Mouse (Mus musculus): Measurements from ENCODE around the gene Tcp11l1. TPM values are rescaled to one million over a fixed set of nuclear protein-coding genes. Genes with fewer than 3 reads are reported as not detected.

Gene Tcp11l1
- polyA plus RNA-seq, 1 experiment from 2014 or later, result 37.8 TPM

DNA sequence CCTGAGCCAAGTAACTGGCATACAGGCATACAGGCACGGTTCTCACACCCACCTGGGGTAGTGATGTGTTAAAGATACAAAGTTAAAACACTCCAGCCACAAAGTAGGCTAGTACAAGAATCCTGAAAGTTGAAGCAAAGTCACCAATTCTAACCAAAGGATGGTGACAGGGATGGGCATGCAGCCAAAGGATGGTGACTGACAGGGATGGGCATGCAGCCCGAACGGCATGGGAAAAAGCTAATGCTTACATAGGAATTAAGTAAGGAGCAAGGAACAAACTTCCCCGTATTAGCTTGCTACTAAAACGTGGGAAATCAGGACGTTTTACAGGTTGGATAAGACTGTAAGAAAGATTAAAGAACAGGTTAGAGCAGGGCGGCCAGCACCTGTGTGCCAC lies 24.3 kb upstream of the Tcp11l1 start:
- H3K27me3 ChIP-seq (ENCODE audit: insufficient read depth, low read length), result no peaks in the 10 kb centered on the region
- H3K9me3 ChIP-seq (replicated peaks; ENCODE audit: low read length), result no peaks in the 10 kb centered on the region
- peaks cover 7% of the 10 kb centered on the region; the same call in 1 of the 2 replicates for H3K4me1 ChIP-seq (replicated peaks; ENCODE audit: insufficient read depth, low read length)
- no peak overlapping the region for H3K4me2 ChIP-seq (ENCODE audit: low read length)
- no peak overlapping the region for H3K9ac ChIP-seq (ENCODE audit: low read depth, low read length)
- H3K36me3 ChIP-seq (ENCODE audit: insufficient read depth, low read length), result no peaks in the 10 kb centered on the region
- no peak for ATAC-seq (replicated peaks; ENCODE audit: low FRiP score, low read depth)
- no peak for TF ChIP-seq CTCF (IDR thresholded peaks at IDR 0.05; ENCODE audit: low read depth)
- H3K4me3 ChIP-seq (replicated peaks; ENCODE audit: low read depth, low read length), result no peak overlapping the region
- WGBS, result 64% methylated on average over 7 of the region's 7 CpGs
- 0 out of 2 replicates have a peak overlapping the region, but pooled peaks have one; percentile 19 for H3K27ac ChIP-seq
- DNase-seq (ENCODE audit: low spot score), result no peak

DNA sequence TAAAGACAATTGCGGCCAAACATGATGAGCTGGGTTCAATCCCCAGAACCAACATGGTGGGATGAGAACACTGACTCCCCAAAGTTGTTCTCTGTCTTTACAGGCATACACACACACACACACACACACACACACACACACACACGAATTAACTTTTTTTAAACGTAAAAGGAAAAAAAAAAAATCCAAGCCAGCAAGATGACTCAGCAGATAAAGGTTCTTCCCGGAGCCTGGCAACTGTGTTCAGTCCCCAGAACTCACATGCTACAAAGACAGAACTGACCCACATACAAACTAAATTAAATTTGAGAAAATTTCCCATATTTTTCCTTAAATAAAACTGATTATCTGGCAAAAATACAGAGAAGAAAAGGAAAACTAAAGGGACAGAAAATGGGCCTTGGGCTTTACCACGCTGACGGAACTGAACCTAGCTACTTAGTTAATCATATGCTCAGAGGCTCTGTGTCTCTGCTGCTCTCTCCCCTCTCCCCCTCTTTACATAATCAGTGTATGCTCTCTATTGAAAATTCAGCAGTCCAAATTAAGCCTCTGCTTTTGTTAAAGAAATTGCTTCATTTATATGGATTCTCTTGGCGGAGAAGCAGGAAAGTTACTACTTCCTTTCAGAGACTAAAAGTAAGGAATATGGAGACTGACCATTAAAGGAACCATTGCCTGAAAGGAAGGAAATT lies 20.7 kb upstream of the Tcp11l1 start:
- Histone ChIP-seq H3K27me3 (ENCODE audit: insufficient read depth, low read length) (no peaks in the 10 kb centered on the region), H3K4me2 (ENCODE audit: low read length) (no peak overlapping the region), H3K4me3 (replicated peaks; ENCODE audit: low read depth, low read length) (no peak overlapping the region), H3K9ac (ENCODE audit: low read depth, low read length) (no peak overlapping the region), H3K27ac (no peak overlapping the region), H3K4me1 (replicated peaks; ENCODE audit: insufficient read depth, low read length) (peaks cover 4% of the 10 kb centered on the region; the same call in 1 of the 2 replicates), H3K36me3 (ENCODE audit: insufficient read depth, low read length) (no peaks in the 10 kb centered on the region), H3K9me3 (replicated peaks; ENCODE audit: low read length) (no peaks in the 10 kb centered on the region)
- ATAC-seq (replicated peaks; ENCODE audit: low FRiP score, low read depth) (no peak), DNase-seq (ENCODE audit: low spot score) (no peak)
- no peak for TF ChIP-seq CTCF (IDR thresholded peaks at IDR 0.05; ENCODE audit: low read depth)
- WGBS, result 61% methylated on average over 7 of the region's 7 CpGs

DNA sequence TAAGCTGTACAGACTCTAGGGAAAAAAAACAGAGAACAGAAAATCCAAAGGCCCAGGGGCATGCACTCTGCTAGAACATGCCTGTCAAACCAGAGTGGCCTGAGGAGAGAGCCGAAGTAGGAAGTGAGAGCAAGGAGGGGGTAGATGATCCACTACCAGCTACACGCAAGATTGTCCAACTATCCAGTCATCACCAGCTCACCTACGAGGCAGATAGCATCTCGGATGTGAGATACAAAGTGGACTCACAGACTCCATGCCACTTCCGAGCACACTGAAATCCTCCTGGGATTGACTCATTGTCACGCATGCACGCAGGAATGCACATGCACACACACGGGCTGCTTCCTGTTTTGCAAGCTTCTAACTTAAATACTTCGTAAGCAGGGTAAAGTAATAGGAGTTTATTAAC lies 20.1 kb upstream of the Tcp11l1 start:
- no peak for TF ChIP-seq CTCF (IDR thresholded peaks at IDR 0.05; ENCODE audit: low read depth)
- Histone ChIP-seq H3K4me2 (ENCODE audit: low read length) (no peak overlapping the region), H3K27ac (peak overlapping the region; percentile 1; the same call in 1 of the 2 replicates), H3K4me3 (replicated peaks; ENCODE audit: low read depth, low read length) (no peak overlapping the region), H3K9me3 (replicated peaks; ENCODE audit: low read length) (no peaks in the 10 kb centered on the region), H3K4me1 (replicated peaks; ENCODE audit: insufficient read depth, low read length) (peaks cover 4% of the 10 kb centered on the region; the same call in 1 of the 2 replicates), H3K36me3 (ENCODE audit: insufficient read depth, low read length) (no peaks in the 10 kb centered on the region), H3K27me3 (ENCODE audit: insufficient read depth, low read length) (no peaks in the 10 kb centered on the region), H3K9ac (ENCODE audit: low read depth, low read length) (no peak overlapping the region)
- ATAC-seq (replicated peaks; ENCODE audit: low FRiP score, low read depth) (no peak), DNase-seq (ENCODE audit: low spot score) (no peak)
- 56% methylated on average over 9 of the region's 9 CpGs for WGBS

DNA sequence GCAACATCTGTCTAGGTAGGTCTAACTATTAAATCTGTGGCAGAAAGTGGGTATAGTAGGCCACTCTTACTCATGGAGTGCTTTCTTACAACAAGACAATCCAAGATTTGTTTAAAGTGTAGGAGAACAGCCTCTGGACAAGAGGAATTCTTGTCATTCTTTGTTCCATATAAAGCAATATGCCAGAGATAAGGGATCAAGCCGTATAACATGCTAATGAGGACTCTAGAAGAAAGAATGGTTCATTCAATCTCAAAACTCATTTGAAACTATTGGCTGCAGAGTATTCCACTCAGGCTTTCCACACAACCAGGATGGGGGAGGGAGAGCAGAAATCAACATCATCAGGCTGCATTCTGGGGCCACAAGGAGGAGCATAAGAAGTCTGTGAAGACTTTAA lies 15.4 kb upstream of the Tcp11l1 start:
- Histone ChIP-seq H3K27me3 (ENCODE audit: insufficient read depth, low read length) (no peaks in the 10 kb centered on the region), H3K36me3 (ENCODE audit: insufficient read depth, low read length) (no peaks in the 10 kb centered on the region), H3K9me3 (replicated peaks; ENCODE audit: low read length) (no peaks in the 10 kb centered on the region), H3K9ac (ENCODE audit: low read depth, low read length) (no peak overlapping the region), H3K4me1 (replicated peaks; ENCODE audit: insufficient read depth, low read length) (0 out of 2 replicates have a peak, but pooled peaks cover 4% of the 10 kb centered on the region), H3K27ac (no peak overlapping the region), H3K4me3 (replicated peaks; ENCODE audit: low read depth, low read length) (no peak overlapping the region), H3K4me2 (ENCODE audit: low read length) (no peak overlapping the region)
- DNase-seq (ENCODE audit: low spot score) (no peak), ATAC-seq (replicated peaks; ENCODE audit: low FRiP score, low read depth) (no peak)
- 55% methylated on average over 1 of the region's 1 CpGs for WGBS
- TF ChIP-seq CTCF (IDR thresholded peaks at IDR 0.05; ENCODE audit: low read depth), result no peak

DNA sequence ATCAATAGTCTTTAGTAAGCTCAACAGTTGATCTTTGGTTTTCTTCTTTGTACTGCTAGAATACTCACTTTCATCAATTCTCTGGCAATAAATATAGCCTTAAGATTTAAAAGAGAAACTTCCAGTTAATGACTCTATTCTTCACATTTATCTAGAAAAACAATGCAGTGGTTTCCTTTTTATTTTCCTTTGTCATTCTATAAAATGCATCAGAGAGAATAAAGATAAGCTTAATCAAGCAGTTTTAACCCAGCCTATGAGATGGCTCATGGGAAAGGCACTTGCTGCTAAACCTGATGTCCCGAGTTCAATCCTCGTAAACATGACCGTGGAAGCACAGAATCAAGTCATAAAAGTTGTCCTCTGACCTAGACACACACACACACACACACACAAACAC lies 10.1 kb upstream of the Tcp11l1 start:
- ATAC-seq (replicated peaks; ENCODE audit: low FRiP score, low read depth), result no peak

DNA sequence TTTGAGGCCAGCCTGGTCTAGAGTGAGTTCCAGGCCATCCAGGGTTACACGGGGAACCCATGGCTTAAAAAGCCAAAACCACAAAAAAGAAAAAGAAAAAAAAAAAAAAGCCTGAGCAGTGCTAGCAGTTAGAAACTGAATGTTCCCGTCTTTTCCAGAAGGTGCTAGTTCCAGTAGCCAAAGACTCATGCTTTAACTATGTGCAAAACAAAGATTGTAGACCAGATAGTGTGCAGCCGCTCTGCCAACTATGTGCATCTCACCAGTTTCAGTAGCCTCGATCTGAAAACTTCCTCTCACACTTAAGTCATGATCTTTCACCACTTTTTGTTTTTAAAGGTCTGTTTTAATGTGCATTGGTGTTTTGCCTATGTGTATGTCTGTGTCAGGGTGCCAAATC lies 5.9 kb upstream of the Tcp11l1 start:
- H3K4me1 ChIP-seq (replicated peaks; ENCODE audit: insufficient read depth, low read length), result no peaks in the 10 kb centered on the region
- no peak for TF ChIP-seq CTCF (IDR thresholded peaks at IDR 0.05; ENCODE audit: low read depth)
- H3K27ac ChIP-seq, result no peak overlapping the region
- H3K9ac ChIP-seq (ENCODE audit: low read depth, low read length), result no peak overlapping the region
- ATAC-seq (replicated peaks; ENCODE audit: low FRiP score, low read depth) (no peak), DNase-seq (ENCODE audit: low spot score) (no peak)
- no peak overlapping the region for H3K4me2 ChIP-seq (ENCODE audit: low read length)
- no peaks in the 10 kb centered on the region for H3K36me3 ChIP-seq (ENCODE audit: insufficient read depth, low read length)
- H3K9me3 ChIP-seq (replicated peaks; ENCODE audit: low read length), result no peaks in the 10 kb centered on the region
- 72% methylated on average over 4 of the region's 4 CpGs for WGBS
- no peak overlapping the region for H3K4me3 ChIP-seq (replicated peaks; ENCODE audit: low read depth, low read length)
- H3K27me3 ChIP-seq (ENCODE audit: insufficient read depth, low read length), result no peaks in the 10 kb centered on the region

More for the DNA sequence above, 10.1 kb upstream of the Tcp11l1 start:
- Histone ChIP-seq H3K4me2 (ENCODE audit: low read length) (no peak overlapping the region), H3K4me1 (replicated peaks; ENCODE audit: insufficient read depth, low read length) (no peaks in the 10 kb centered on the region), H3K9me3 (replicated peaks; ENCODE audit: low read length) (no peaks in the 10 kb centered on the region), H3K4me3 (replicated peaks; ENCODE audit: low read depth, low read length) (no peak overlapping the region), H3K9ac (ENCODE audit: low read depth, low read length) (no peak overlapping the region), H3K36me3 (ENCODE audit: insufficient read depth, low read length) (no peaks in the 10 kb centered on the region), H3K27ac (no peak overlapping the region), H3K27me3 (ENCODE audit: insufficient read depth, low read length) (no peaks in the 10 kb centered on the region)
- TF ChIP-seq CTCF (IDR thresholded peaks at IDR 0.05; ENCODE audit: low read depth), result no peak
- no peak for DNase-seq (ENCODE audit: low spot score)
- whole genome bisulfite sequencing, result 43% methylated on average over 3 of the region's 3 CpGs
